Mouse (Mus musculus): ENCODE measurements around the gene Gripap1.

The Gripap1 gene

GRCm38 (mm10) chrX:7789542-7790136 lies at the start of gene Gripap1:
TSS of gene Gripap1 (plus strand) at chrX:7789765.
- peak; percentile 53 to 67 for DNase-seq (ENCODE audit: low spot score in 2 of 2)

- no peak for DNase-seq (ENCODE audit: low spot score in 2 of 2)
Measured at GRCm38 (mm10) chrX:7740082-7740819, 49.3 kb upstream of the Gripap1 start.

- no peak for DNase-seq (ENCODE audit: low spot score in 2 of 2)
Measured at GRCm38 (mm10) chrX:7741103-7741502, 48.5 kb upstream of the Gripap1 start.

- no peak for DNase-seq (ENCODE audit: low spot score in 2 of 2)
Measured at GRCm38 (mm10) chrX:7743470-7743869, 46.1 kb upstream of the Gripap1 start.

- DNase-seq (ENCODE audit: low spot score in 2 of 2): no peak
Measured at GRCm38 (mm10) chrX:7744940-7745339, 44.6 kb upstream of the Gripap1 start.

GRCm38 (mm10) chrX:7745429-7745828 lies 44.1 kb upstream of the Gripap1 start:
- DNase-seq (ENCODE audit: low spot score in 2 of 2): no peak

GRCm38 (mm10) chrX:7750432-7751116 lies 39.0 kb upstream of the Gripap1 start, which contains the start of gene Ccdc120:
TSS of gene Ccdc120 (minus strand) at chrX:7750905.
- peak; percentile 73 to 76 for DNase-seq (ENCODE audit: low spot score in 2 of 2)

- peak in 1 of 2 experiments; percentile 16 for DNase-seq (ENCODE audit: low spot score in 2 of 2)
Measured at GRCm38 (mm10) chrX:7753627-7754026, 35.9 kb upstream of the Gripap1 start.

- DNase-seq (ENCODE audit: low spot score in 2 of 2): peak; percentile 87 to 88
Measured at GRCm38 (mm10) chrX:7762137-7762920, 27.2 kb upstream of the Gripap1 start, which contains the start of gene Tfe3. TSS of gene Tfe3 (plus strand) at chrX:7762560.

- DNase-seq (ENCODE audit: low spot score in 2 of 2): peak in 1 of 2 experiments; percentile 11
Measured at GRCm38 (mm10) chrX:7762921-7763197, 26.7 kb upstream of the Gripap1 start.

- peak; percentile 17 to 22 for DNase-seq (ENCODE audit: low spot score in 2 of 2)
Measured at GRCm38 (mm10) chrX:7763631-7764393, 25.8 kb upstream of the Gripap1 start.

- no peak for DNase-seq (ENCODE audit: low spot score in 2 of 2)
Measured at GRCm38 (mm10) chrX:7764657-7765280, 24.8 kb upstream of the Gripap1 start.

- no peak for DNase-seq (ENCODE audit: low spot score in 2 of 2)
Measured at GRCm38 (mm10) chrX:7765281-7765670, 24.3 kb upstream of the Gripap1 start.

GRCm38 (mm10) chrX:7765764-7766163 lies 23.8 kb upstream of the Gripap1 start:
- peak; percentile 23 to 24 for DNase-seq (ENCODE audit: low spot score in 2 of 2)

GRCm38 (mm10) chrX:7769302-7770017 lies 20.1 kb upstream of the Gripap1 start:
- DNase-seq (ENCODE audit: low spot score in 2 of 2): no peak

GRCm38 (mm10) chrX:7772766-7773165 lies 16.8 kb upstream of the Gripap1 start:
- DNase-seq (ENCODE audit: low spot score in 2 of 2): no peak

GRCm38 (mm10) chrX:7775501-7776205 lies 13.9 kb upstream of the Gripap1 start:
- no peak for DNase-seq (ENCODE audit: low spot score in 2 of 2)

- DNase-seq (ENCODE audit: low spot score in 2 of 2): peak; percentile 55 to 63
Measured at GRCm38 (mm10) chrX:7776329-7777082, 13.1 kb upstream of the Gripap1 start.

Measured in right cerebral cortex, adult 2 months (tissue).